Comparison of ENCODE assay signal across 20 mouse cellular contexts in genomic region chr12:112738281-112739022, GRCm38 (mm10). TPM values are rescaled to one million over a fixed set of nuclear protein-coding genes. Genes with fewer than 3 reads are reported as not detected.
DNase-seq lines count a peak whose midpoint lies in the region; ATAC-seq and TF ChIP-seq lines count a peak whose summit lies in the region.
"Had no signal": no experiment of that assay in that cellular context is flagged by ENCODE, and none has a peak within 500 bp of the region (broad histone marks: within the 10 kb centered on the region; RNA-seq: fewer than 3 reads in every experiment).

No protein-coding gene starts in this region.

- intact Hi-C loops in gastrocnemius, postnatal 14 days (cut with DNase I; ENCODE audit: low total_unique reads): no loop called here
- intact Hi-C loops in left cerebral cortex, adult 2 months (cut with DNase I): no loop called here

- 45% methylated on average over 31 of the region's 31 CpGs for WGBS in cerebellum, adult 2 months

- peaks cover 53% of the 10 kb centered on the region for H3K4me1 ChIP-seq in cerebellum, adult 2 months (ENCODE audit: control insufficient read depth, insufficient read depth, low read length)

- DNase-seq in gastrocnemius, postnatal 14 days: peak; percentile 6
- DNase-seq in gastrocnemius, adult 18-20 months (ENCODE audit: low spot score): no peak
- no peak for DNase-seq in left cerebral cortex, adult 2 months (ENCODE audit: extremely low spot score in 1 of 2, low spot score in 2 of 2)
- DNase-seq in left cerebral cortex, adult 18-20 months (ENCODE audit: low spot score in 2 of 2): no peak
- DNase-seq in cerebellum, adult 2 months: peak; percentile 42 to 57
- peak; percentile 67 for DNase-seq in cerebellum, adult 9-10 months
- no peak for DNase-seq in layer of hippocampus, adult 9-11 months
- DNase-seq: heart, adult 18-20 months; heart, postnatal 14 days; liver, postnatal 0 days; thymus, postnatal 25 days had no signal

- H3K27me3 ChIP-seq in cerebellum, adult 2 months (ENCODE audit: control insufficient read depth, insufficient read depth, low read length): no peaks in the 10 kb centered on the region
- H3K27me3 ChIP-seq: forebrain, embryonic 13.5 days; heart, embryonic 13.5 days; hindbrain, embryonic 12.5 days had no signal

- TF ChIP-seq POLR2A in cerebellum, adult 2 months (IDR thresholded peaks at IDR 0.05; ENCODE audit: borderline replicate concordance, insufficient read depth, low read length): no peak

- no peak for ATAC-seq in megakaryocyte, adult 5-6 weeks (ENCODE audit: poor library complexity, severe bottlenecking)
- ATAC-seq: activated CD4-positive, CD25-positive, alpha-beta regulatory T cell, adult 4 months; forebrain, embryonic 13.5 days; liver, postnatal 0 days; lung, postnatal 0 days had no signal

- no peak overlapping the region for H3K4me3 ChIP-seq in left cerebral cortex, adult 2 months
- H3K4me3 ChIP-seq in cerebellum, adult 2 months (replicated peaks; ENCODE audit: insufficient read depth, low read depth, low read length): no peak overlapping the region
- H3K4me3 ChIP-seq: forebrain, embryonic 13.5 days; heart, embryonic 13.5 days; hindbrain, embryonic 12.5 days had no signal

- no peak for TF ChIP-seq CTCF in left cerebral cortex, adult 2 months (IDR thresholded peaks at IDR 0.05)
- TF ChIP-seq CTCF in cerebellum, adult 2 months (IDR thresholded peaks at IDR 0.05; ENCODE audit: borderline replicate concordance, insufficient read depth, low read depth, low read length): no peak

- H3K27ac ChIP-seq in left cerebral cortex, adult 2 months: peak overlapping the region; percentile 21; the same call in 1 of the 2 replicates
- H3K27ac ChIP-seq in cerebellum, adult 2 months (ENCODE audit: insufficient read depth, low read length): 0 out of 2 replicates have a peak overlapping the region, but pooled peaks have one; percentile 11
- H3K27ac ChIP-seq: forebrain, embryonic 13.5 days; heart, embryonic 13.5 days; hindbrain, embryonic 12.5 days; macrophage had no signal

RNA-seq across cellular contexts. Expression of gene Cep170b, which starts 18.2 kb away (rescaled TPM):
- total RNA-seq in gastrocnemius, postnatal 14 days (2021): 10 to 100 TPM; 10.9 to 14.4 TPM
- total RNA-seq in gastrocnemius, adult 18-20 months (2021): 10 to 100 TPM in 1 of 2 experiments, 1 to 10 TPM in 1; 9.0 to 12.8 TPM
- 100 to 1,000 TPM; 280 to 294 TPM for total RNA-seq in left cerebral cortex, adult 2 months (2021)
- total RNA-seq in left cerebral cortex, adult 18-20 months (2021): 100 to 1,000 TPM; 267 to 284 TPM
- 102 and 107 TPM in 2 replicates for polyA plus RNA-seq in cerebellum, adult 2 months (2012; rRNA removed)
- 0.41 and 1.2 TPM in 2 replicates for total RNA-seq in megakaryocyte, adult 5-6 weeks (2015)
- 0.20 and 0.22 TPM in 2 replicates for total RNA-seq in megakaryocyte, adult 5-6 weeks (2017)
- total RNA-seq: monocyte, adult 5-6 weeks had no signal

RNA-seq across cellular contexts. Expression of gene Pld4, which starts 22.0 kb away (rescaled TPM):
- total RNA-seq in gastrocnemius, postnatal 14 days (2021): 1 to 10 TPM; 3.2 to 4.1 TPM
- total RNA-seq in gastrocnemius, adult 18-20 months (2021): 1 to 10 TPM; 1.3 to 3.4 TPM
- total RNA-seq in left cerebral cortex, adult 2 months (2021): 10 to 100 TPM in 1 of 2 experiments, 1 to 10 TPM in 1; 7.4 to 10.1 TPM
- total RNA-seq in left cerebral cortex, adult 18-20 months (2021): 1 to 10 TPM; 9.7 to 10.0 TPM
- 6.7 and 7.8 TPM in 2 replicates for polyA plus RNA-seq in cerebellum, adult 2 months (2012; rRNA removed)
- total RNA-seq in megakaryocyte, adult 5-6 weeks (2015): 532 and 545 TPM in 2 replicates
- 316 and 364 TPM in 2 replicates for total RNA-seq in megakaryocyte, adult 5-6 weeks (2017)
- polyA plus RNA-seq: C2C12 had no signal

RNA-seq across cellular contexts. Expression of gene Zbtb42, which starts 59.8 kb away (rescaled TPM):
- 1 to 10 TPM; 1.3 to 2.1 TPM for total RNA-seq in gastrocnemius, postnatal 14 days (2021)
- total RNA-seq in gastrocnemius, adult 18-20 months (2021): under 1 TPM; 0.59 to 0.90 TPM
- total RNA-seq in left cerebral cortex, adult 2 months (2021): 1 to 10 TPM; 1.1 to 1.2 TPM
- total RNA-seq in left cerebral cortex, adult 18-20 months (2021): 1 to 10 TPM; 1.1 to 1.5 TPM
- 1.5 and 1.8 TPM in 2 replicates for polyA plus RNA-seq in cerebellum, adult 2 months (2012; rRNA removed)
- 6.4 and 9.0 TPM in 2 replicates for total RNA-seq in megakaryocyte, adult 5-6 weeks (2015)
- total RNA-seq in megakaryocyte, adult 5-6 weeks (2017): 3.9 and 4.7 TPM in 2 replicates

Comparison
In these comparisons a context has a peak if more than half of its experiments do, and no peak if none do; other contexts are left out.
1. DNase-seq: peak in gastrocnemius, postnatal 14 days (single experiment), cerebellum, adult 2 months (2 of 2) and cerebellum, adult 9-10 months (single experiment); none in gastrocnemius, adult 18-20 months (single experiment), left cerebral cortex, adult 2 months (0 of 2), left cerebral cortex, adult 18-20 months (0 of 2) and layer of hippocampus, adult 9-11 months (single experiment).
2. RNA of gene Cep170b, which starts 18.2 kb away (total RNA-seq): 280 to 294 TPM in left cerebral cortex, adult 2 months and 267 to 284 TPM in left cerebral cortex, adult 18-20 months; 10.9 to 14.4 TPM in gastrocnemius, postnatal 14 days, 9.0 to 12.8 TPM in gastrocnemius, adult 18-20 months and 0.20 to 1.2 TPM in megakaryocyte, adult 5-6 weeks; every median in the first group is over 10 times any median in the second.
3. RNA of gene Pld4, which starts 22.0 kb away (total RNA-seq): 316 to 545 TPM in megakaryocyte, adult 5-6 weeks; 7.4 to 10.1 TPM in left cerebral cortex, adult 2 months, 9.7 to 10.0 TPM in left cerebral cortex, adult 18-20 months, 3.2 to 4.1 TPM in gastrocnemius, postnatal 14 days and 1.3 to 3.4 TPM in gastrocnemius, adult 18-20 months; every median in the first group is over 10 times any median in the second.